Mouse (Mus musculus) layer of hippocampus, postnatal 10 days (tissue): ENCODE data around the gene Gm10643. TPM values are rescaled to one million over a fixed set of nuclear protein-coding genes. Genes with fewer than 3 reads are reported as not detected.

ENCODE experiments used
- DNase-seq, 2 experiments: peaks; one replicate each; pipeline ENCODE4 v3.0.0; 2021; ENCODE audit warnings: low spot score in 2 of 2
- total RNA-seq, 2 experiments: library from RNA; stranded (reverse); gene quantifications; 2 replicates each; pipeline ENCODE4 v1.2.3; 2021

Gene Gm10643
- total RNA-seq, 2 experiments from 2014 or later = 3.0 to 5.3 TPM

GRCm38 (mm10) chr8:84071921-84072320 is 7.0 kb upstream of the Gm10643 start:
- DNase-seq = no peak

GRCm38 (mm10) chr8:84070667-84071066 is 5.7 kb upstream of the Gm10643 start:
- DNase-seq = peak in 1 of 2 experiments; percentile 60

DNA sequence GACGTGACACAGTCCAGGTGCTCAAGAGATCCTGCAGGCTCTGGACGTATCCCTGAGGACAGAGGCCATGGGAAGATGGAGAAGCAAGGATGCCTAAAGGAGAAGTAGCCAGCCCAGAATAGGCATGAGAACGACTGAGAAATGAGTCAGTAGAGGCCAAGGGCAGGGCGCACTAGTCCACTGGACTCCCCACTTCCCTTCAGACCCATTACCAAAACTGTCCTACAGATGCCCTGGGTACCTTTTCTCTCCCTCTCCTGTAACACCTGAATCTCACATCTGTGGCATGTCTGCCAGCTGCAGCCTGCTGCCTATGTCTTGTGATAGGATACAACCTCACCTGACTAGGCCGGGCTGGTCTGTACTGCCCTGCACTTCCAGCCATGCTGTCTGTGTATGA is 5.3 kb upstream of the Gm10643 start:
- no peak for DNase-seq

DNA sequence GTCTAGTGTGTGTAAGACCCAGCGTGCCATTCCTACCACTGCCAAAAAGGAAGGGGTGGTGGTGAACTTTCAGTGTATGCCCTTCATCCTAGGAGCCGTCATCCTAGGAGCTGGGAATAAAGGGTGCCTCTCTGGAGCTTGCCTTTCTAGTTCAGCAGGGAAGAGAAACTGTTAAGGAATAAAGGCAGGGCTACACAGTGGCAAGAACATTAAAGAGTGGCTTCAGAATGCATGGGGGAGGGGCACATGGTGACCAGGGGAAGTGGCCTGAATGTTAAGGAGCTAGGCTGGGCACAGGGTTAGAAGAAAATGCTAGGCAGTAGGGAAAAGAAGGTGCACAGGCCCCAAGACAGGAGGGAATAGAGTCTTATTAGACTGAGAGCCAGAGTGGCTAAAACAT is 4.8 kb upstream of the Gm10643 start:
- DNase-seq = peak in 1 of 2 experiments; percentile 55

DNA sequence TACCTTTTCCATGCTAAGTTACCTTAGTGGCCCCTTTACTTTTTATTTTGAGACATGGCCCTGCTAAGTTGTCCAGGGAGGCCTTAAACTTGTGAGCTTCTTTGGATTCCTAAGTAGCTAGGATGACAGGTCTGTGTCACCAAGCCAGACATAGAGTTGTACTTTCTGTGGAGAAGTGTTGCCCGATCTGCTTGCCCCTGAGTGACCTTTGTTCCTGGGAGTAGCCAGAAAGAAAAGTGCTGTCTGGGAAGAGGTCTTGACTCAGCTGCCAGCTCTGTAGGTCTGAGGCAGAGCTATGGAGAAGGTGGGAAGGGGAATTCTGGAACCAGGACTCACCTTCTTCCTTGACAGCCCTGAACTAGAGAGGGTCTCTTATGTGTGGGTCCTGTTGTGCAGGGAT is 4.2 kb upstream of the Gm10643 start:
- no peak for DNase-seq

GRCm38 (mm10) chr8:84068316-84069035 is 3.5 kb upstream of the Gm10643 start:
- no peak for DNase-seq

DNA sequence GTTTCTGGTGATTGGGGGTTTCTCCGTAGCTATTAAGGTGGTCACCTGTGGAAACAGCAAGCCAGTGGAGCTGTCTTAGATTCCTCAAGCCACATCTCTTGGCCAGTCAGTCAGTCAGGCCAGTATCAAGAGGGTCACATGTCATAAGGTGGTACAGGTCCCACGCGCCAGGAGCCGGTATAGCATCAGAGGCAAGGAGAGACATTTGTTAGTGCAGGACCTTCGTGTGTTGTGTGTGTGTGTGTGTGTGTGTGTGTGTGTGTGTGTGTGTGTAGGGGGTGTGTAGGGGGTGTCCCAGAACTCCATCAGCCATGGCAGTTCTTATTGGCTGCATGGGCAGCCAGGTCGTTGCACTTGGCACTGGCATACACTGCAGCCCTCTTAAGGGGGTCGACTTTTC is 3.0 kb upstream of the Gm10643 start:
- no peak for DNase-seq

DNA sequence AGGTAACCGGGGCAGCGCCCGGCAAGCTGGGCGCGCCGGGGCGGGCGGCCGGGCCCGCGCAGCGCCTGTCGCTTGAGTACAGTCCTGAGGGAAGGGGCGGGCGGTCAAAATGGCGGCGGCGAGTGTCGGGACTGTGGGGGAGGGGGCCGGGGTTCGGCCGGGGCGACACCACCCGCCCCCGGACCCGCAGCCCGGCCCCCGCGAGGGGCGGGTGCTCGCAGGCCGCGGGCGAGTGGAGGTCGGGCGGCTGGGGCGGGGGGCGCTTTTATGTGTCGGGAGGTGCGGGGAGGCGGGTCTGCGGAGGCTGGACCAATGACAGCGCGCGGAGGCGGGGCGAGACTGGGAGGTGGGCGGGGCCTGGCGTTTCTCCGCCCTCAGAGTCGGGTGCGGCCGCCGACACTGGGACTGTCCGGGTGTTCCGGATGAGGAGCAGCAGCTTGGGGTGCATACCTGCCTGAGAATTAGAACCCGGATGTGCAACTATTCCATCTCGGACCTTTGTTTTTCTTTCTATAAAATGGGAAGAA is 2.2 kb upstream of the Gm10643 start:
- DNase-seq = peak; percentile 98

- peak; percentile 98 to 99 for DNase-seq
Measured at GRCm38 (mm10) chr8:84066291-84066930, 1.5 kb upstream of the Gm10643 start, which contains the start of gene Rfx1. Gene Rfx1 (plus strand): TSS chr8:84066834.

GRCm38 (mm10) chr8:84065457-84066072 is 628 bp upstream of the Gm10643 start:
- DNase-seq = no peak

GRCm38 (mm10) chr8:84063861-84064610 is 901 bp downstream of the Gm10643 start:
- DNase-seq = no peak

DNA sequence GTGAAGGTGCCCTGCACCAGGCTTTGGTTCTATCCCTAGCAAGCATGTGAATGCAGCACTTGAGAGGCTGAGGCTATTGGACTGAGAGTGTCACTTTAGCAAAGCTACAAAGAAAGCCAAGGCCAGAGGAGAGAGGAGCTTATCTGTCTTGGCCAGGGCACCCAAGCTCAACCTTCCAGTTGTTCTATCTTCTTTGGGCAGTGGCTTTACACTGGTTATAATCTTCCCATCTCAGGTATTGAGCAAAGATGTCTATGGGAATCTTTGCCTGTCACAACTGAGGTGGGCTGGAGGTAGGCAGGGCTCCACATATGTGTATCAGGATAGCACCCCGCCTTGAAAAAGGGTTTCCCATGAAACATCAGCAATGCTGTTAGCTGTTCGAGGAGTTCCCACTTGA is 4.7 kb downstream of the Gm10643 start:
- DNase-seq = no peak

- no peak for DNase-seq
Measured at GRCm38 (mm10) chr8:84059226-84059625, 5.7 kb downstream of the Gm10643 start.

- no peak for DNase-seq
Measured at GRCm38 (mm10) chr8:84057827-84058226, 7.1 kb downstream of the Gm10643 start.

GRCm38 (mm10) chr8:84053229-84053628 is 11.7 kb downstream of the Gm10643 start:
- no peak for DNase-seq

- no peak for DNase-seq
Measured at GRCm38 (mm10) chr8:84052746-84053145, 12.2 kb downstream of the Gm10643 start.

- DNase-seq = no peak
Measured at GRCm38 (mm10) chr8:84048171-84048570, 16.8 kb downstream of the Gm10643 start.

GRCm38 (mm10) chr8:84046505-84046904 is 18.4 kb downstream of the Gm10643 start:
- no peak for DNase-seq

DNA sequence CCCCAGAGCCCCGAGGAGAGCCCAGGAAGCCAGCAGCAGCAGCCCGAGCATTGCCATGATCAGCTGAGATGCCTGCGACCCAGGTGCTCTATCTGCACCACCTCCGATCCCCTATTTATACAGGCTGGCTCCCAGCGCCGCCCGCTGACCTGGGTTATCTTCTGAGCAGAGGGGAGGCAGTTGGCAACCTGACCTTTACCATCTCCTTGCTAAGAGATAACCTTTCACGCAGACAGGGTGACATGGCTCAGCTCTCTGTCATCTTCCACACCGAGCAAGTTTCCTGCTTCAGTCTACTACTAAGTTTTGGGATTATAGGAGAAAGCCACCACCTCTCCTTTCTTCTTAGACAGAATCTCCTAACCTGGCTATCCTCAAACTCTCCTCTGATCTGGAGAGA is 20.0 kb downstream of the Gm10643 start, which contains the start of gene Rln3:
Gene Rln3, minus strand, starts transcription at position 101 of the 400 bp plus-strand sequence.
- no peak for DNase-seq

DNA sequence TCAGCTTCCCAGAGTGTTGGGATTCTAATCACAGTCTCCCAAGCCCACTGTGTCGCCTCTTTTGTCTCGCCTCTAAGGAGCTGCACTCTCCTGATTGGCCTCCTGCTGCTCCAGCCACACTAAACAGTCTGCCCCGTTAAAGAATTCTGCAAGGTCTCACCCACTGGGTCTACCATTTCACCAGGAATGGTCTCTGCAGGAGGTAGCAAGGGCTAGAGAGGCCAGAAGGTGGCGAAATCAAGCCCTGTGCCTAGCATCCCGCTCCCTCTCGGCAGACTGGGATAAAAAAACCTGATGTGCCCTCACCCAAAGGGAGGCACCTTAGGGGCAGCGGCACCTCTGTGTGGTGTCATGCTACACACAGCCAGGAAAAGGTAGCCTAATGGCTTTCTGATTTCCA is 20.8 kb downstream of the Gm10643 start:
- no peak for DNase-seq

DNA sequence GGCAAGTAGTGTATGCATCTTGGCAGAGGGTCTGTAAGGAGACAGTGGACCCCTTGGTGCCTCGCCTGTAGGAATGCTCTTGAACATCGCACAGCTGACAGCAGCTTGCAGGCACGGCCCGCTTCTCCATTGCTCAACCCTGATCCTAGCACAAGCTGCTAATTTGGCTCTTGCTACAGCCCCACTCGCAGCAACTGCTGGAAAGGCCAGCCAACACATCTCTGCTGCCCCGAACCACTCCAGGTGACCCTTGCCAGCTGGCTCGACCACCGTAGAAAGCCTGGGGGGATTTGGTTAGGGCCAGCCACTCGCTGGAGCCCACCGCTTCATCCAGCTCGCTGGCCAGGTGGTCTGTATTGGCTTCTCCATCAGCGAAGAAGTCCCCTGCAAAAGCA is 22.0 kb downstream of the Gm10643 start:
- DNase-seq = peak in 1 of 2 experiments; percentile 34
